Mouse (Mus musculus) midbrain, postnatal 0 days (tissue): ENCODE data around the gene Lce1c. TPM values are rescaled to one million over a fixed set of nuclear protein-coding genes. Genes with fewer than 3 reads are reported as not detected.
A peak's percentile ranks its signal among the peaks of the same experiment; 100 is the strongest.

Experiments
- ATAC-seq: fragments of 200-750 bp; cut with Nextera tagmentation; 2 replicates; pipeline ENCODE4 v1.8.0; 2017; ENCODE audit warnings: moderate number of reproducible peaks, mild to moderate bottlenecking, moderate TSS enrichment, moderate library complexity; ENCODE audit not compliant: low FRiP score
- DNase-seq: peaks from one replicate; pipeline ENCODE4 v3.0.0-alpha.2; 2015; ENCODE audit warnings: low spot score
- H3K27ac ChIP-seq: fragments of 300-500 bp; sonication (generic); 2 replicates; pipeline ENCODE4 v1.5.1; 2014; ENCODE audit warnings: low read depth, mild to moderate bottlenecking, low read length, mixed read lengths
- H3K27me3 ChIP-seq: fragments of 300-500 bp; sonication (generic); 2 replicates; pipeline ENCODE4 v1.6.1; 2014; ENCODE audit warnings: low read length, control low read depth, mixed read lengths; ENCODE audit not compliant: insufficient read depth
- H3K36me3 ChIP-seq: fragments of 300-500 bp; sonication (generic); 2 replicates; pipeline ENCODE4 v1.6.1; 2014; ENCODE audit warnings: low read length, control low read depth, mixed read lengths; ENCODE audit not compliant: insufficient read depth
- H3K4me1 ChIP-seq: fragments of 300-500 bp; sonication (generic); 2 replicates; pipeline ENCODE4 v1.6.1; 2014; ENCODE audit warnings: mild to moderate bottlenecking, control low read depth, antibody characterized with exemption, low read length, mixed read lengths; ENCODE audit not compliant: insufficient read depth
- H3K4me2 ChIP-seq: fragments of 300-500 bp; sonication (generic); 2 replicates; pipeline ENCODE4 v1.6.1; 2014; ENCODE audit warnings: low read depth, mild to moderate bottlenecking, low read length, mixed read lengths; ENCODE audit not compliant: poor library complexity, severe bottlenecking
- H3K4me3 ChIP-seq: fragments of 300-500 bp; sonication (generic); 2 replicates; pipeline ENCODE4 v1.5.1; 2014; ENCODE audit warnings: low read depth, mild to moderate bottlenecking, low read length, moderate library complexity
- H3K9ac ChIP-seq: fragments of 300-500 bp; sonication (generic); replicated peaks from 2 replicates; pipeline ENCODE4 v1.6.1; 2014; ENCODE audit warnings: mild to moderate bottlenecking, low read length, moderate library complexity, mixed read lengths; ENCODE audit not compliant: poor library complexity, severe bottlenecking
- H3K9me3 ChIP-seq: fragments of 300-500 bp; sonication (generic); 2 replicates; pipeline ENCODE4 v1.6.1; 2016; ENCODE audit warnings: low read length, control low read depth
- CTCF ChIP-seq: IDR thresholded peaks from 2 replicates; pipeline ENCODE4 v1.5.1; 2016; ENCODE audit warnings: antibody characterized with exemption, mild to moderate bottlenecking
- WGBS: fragments of 180-500 bp; shearing (Covaris S2); extraction: QIAGEN DNeasy Blood & Tissue Kit; methylation state at CpG from one replicate; pipeline ENCODE4 v1.1.7; 2014; 5-methylcytosine and 5-hydroxymethylcytosine counted together
- polyA plus RNA-seq: library from polyadenylated mRNA; unstranded; fragments of >200 nt; fragmentation: Nextera tagmentation; extraction: Ambion mirVana; gene quantifications from 2 replicates; pipeline ENCODE4 v1.2.1, GENCODE M21; 2015
- total RNA-seq: library from RNA; depleted of rRNA; stranded (reverse); fragments of >200 nt; gene quantifications from 2 replicates; pipeline ENCODE4 v1.2.3, GENCODE M21; 2014; rRNA removed

Gene Lce1c
- total and polyA plus RNA-seq, 2 experiments from 2014 or later = 4.8 TPM; not detected in 1

DNA sequence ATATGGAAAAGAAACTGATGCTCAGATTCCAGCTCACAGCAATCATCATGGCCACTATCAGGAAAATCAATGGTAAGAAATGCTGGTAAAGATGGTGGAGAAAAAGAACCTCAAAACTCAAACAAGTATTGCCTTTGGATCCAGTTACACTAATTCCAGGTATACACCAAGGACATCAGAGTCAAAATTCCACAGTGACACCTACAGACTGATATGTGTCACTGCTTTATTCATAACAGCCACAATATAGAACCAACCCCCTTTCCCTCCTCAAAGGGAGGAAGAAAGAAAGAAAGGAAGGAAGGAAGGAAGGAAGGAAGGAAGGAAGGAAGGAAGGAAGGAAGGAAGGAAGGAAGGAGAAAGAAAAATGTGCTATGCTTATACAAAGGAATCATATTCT lies 36.1 kb downstream of the Lce1c start:
- Histone ChIP-seq H3K4me3 (no peak overlapping the region), H3K27me3 (no peaks in the 10 kb centered on the region), H3K9me3 (no peaks in the 10 kb centered on the region), H3K27ac (no peak overlapping the region), H3K4me2 (no peak overlapping the region), H3K4me1 (no peaks in the 10 kb centered on the region), H3K9ac (no peak overlapping the region), H3K36me3 (no peaks in the 10 kb centered on the region)
- no peak for DNase-seq
- no peak for ATAC-seq
- peak; percentile 37 for TF ChIP-seq CTCF

DNA sequence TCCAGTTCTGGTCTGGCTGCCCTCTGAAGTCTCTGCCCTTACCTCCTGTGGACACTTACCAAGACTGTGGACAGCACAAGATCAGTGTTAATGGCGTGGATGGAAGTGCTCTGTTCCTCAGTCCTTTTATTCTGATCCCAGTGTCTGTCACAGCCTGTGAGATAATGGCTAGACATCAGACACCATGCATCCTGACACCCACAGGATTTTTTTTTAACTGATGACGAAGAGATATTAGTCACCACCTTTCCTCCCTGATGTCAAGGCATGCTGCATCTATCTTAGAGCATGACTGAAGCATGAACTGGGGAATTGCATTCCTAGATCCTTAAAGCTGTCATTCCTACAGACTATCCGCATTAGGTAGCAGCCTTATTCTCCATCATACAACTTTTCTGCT lies 41.2 kb downstream of the Lce1c start, which contains the start of gene Lce1f:
Lce1f (minus strand) TSS at position 101 of the 400 bp plus-strand sequence.
- H3K4me3 ChIP-seq = no peak within 1 kb of the TSS
- no peak for TF ChIP-seq CTCF
- no peaks in the 10 kb centered on the region for H3K9me3 ChIP-seq
- no peak within 1 kb of the TSS for H3K27ac ChIP-seq
- H3K27me3 ChIP-seq = no peaks in the 10 kb centered on the region
- DNase-seq (no peak), ATAC-seq (no peak)
- no peak within 1 kb of the TSS for H3K9ac ChIP-seq
- H3K4me1 ChIP-seq = no peaks in the 10 kb centered on the region
- WGBS = 75% methylated on average over 3 of the region's 3 CpGs
- no peak within 1 kb of the TSS for H3K4me2 ChIP-seq
- no peaks in the 10 kb centered on the region for H3K36me3 ChIP-seq

DNA sequence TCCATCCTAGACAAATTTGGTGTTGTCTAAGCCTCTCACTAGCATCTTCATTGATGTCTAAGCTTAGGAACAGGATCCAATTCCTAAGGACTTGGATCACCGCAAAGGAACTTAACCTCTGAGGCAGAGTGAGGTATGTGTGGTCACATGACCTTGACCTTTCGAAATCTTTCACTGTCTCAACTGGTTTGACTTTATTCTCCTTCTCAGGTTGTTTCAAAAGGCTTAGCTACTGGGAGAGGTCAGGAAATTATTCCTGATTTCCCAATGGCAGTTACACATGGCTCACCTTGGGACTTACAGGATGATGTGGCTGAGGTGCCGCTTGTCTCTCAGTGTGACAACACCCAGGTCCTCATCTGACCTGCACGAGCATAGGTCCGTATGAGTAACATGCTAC lies 43.6 kb downstream of the Lce1c start:
- DNase-seq = no peak
- Histone ChIP-seq H3K9ac (no peak overlapping the region), H3K4me1 (no peaks in the 10 kb centered on the region), H3K4me2 (no peak overlapping the region), H3K4me3 (no peak overlapping the region), H3K36me3 (no peaks in the 10 kb centered on the region), H3K27me3 (no peaks in the 10 kb centered on the region), H3K9me3 (no peaks in the 10 kb centered on the region), H3K27ac (no peak overlapping the region)
- ATAC-seq = no peak
- 93% methylated on average over 5 of the region's 5 CpGs for WGBS
- TF ChIP-seq CTCF = no peak

Other genes with a start within 250 kb of the Lce1c start
- 5.0 and 7.8 TPM in 2 replicates for gene Gm9774, start 249.8 kb upstream of the Lce1c start, total RNA-seq
- gene Gm9774, start 249.8 kb upstream of the Lce1c start, polyA plus RNA-seq = 9.5 and 11.4 TPM in 2 replicates
- not detected in 2 replicates for gene Sprr2k, start 246.7 kb upstream of the Lce1c start, total RNA-seq
- gene Sprr2k, start 246.7 kb upstream of the Lce1c start, polyA plus RNA-seq = not detected in 2 replicates
- not detected in 2 replicates for gene Sprr1b, start 240.5 kb upstream of the Lce1c start, total RNA-seq
- not detected in 2 replicates for gene Sprr1b, start 240.5 kb upstream of the Lce1c start, polyA plus RNA-seq
- gene Sprr3, start 220.5 kb upstream of the Lce1c start, total RNA-seq = not detected in 2 replicates
- gene Sprr3, start 220.5 kb upstream of the Lce1c start, polyA plus RNA-seq = not detected in 2 replicates
- gene Sprr1a, start 193.4 kb upstream of the Lce1c start, total RNA-seq = not detected in 2 replicates
- gene Sprr1a, start 193.4 kb upstream of the Lce1c start, polyA plus RNA-seq = not detected in 2 replicates
- gene Sprr4, start 178.8 kb upstream of the Lce1c start, total RNA-seq = not detected in 2 replicates
- not detected in 2 replicates for gene Sprr4, start 178.8 kb upstream of the Lce1c start, polyA plus RNA-seq
- gene 2310046K23Rik, start 144.7 kb upstream of the Lce1c start, total RNA-seq = not detected in 2 replicates
- not detected in 2 replicates for gene 2310046K23Rik, start 144.7 kb upstream of the Lce1c start, polyA plus RNA-seq
- 0.82 TPM in 1 of 2 replicates, not detected in the other for gene Ivl, start 105.5 kb upstream of the Lce1c start, total RNA-seq
- not detected in 2 replicates for gene Ivl, start 105.5 kb upstream of the Lce1c start, polyA plus RNA-seq
- gene Smcp, start 90.2 kb upstream of the Lce1c start, total RNA-seq = not detected in 2 replicates
- gene Smcp, start 90.2 kb upstream of the Lce1c start, polyA plus RNA-seq = not detected in 2 replicates
- gene 2210017I01Rik, start 71.8 kb upstream of the Lce1c start, total RNA-seq = not detected in 2 replicates
- gene 2210017I01Rik, start 71.8 kb upstream of the Lce1c start, polyA plus RNA-seq = not detected in 2 replicates
- not detected in 2 replicates for gene Lce6a, start 57.6 kb upstream of the Lce1c start, total RNA-seq
- gene Lce6a, start 57.6 kb upstream of the Lce1c start, polyA plus RNA-seq = not detected in 2 replicates
- 0.99 TPM in 1 of 2 replicates, not detected in the other for gene Lce1a1, start 30.9 kb upstream of the Lce1c start, total RNA-seq
- not detected in 2 replicates for gene Lce1a1, start 30.9 kb upstream of the Lce1c start, polyA plus RNA-seq
- 2.7 TPM in 1 of 2 replicates, not detected in the other for gene Lce1b, start 22.3 kb upstream of the Lce1c start, total RNA-seq
- not detected in 2 replicates for gene Lce1b, start 22.3 kb upstream of the Lce1c start, polyA plus RNA-seq
- not detected in 2 replicates for gene Lce1a2, start 8.9 kb upstream of the Lce1c start, total RNA-seq
- gene Lce1a2, start 8.9 kb upstream of the Lce1c start, polyA plus RNA-seq = not detected in 2 replicates
- 1.4 TPM in 1 of 2 replicates, not detected in the other for gene Lce1d, start 8.0 kb downstream of the Lce1c start, total RNA-seq
- not detected in 2 replicates for gene Lce1d, start 8.0 kb downstream of the Lce1c start, polyA plus RNA-seq
- not detected in 2 replicates for gene Lce1e, start 29.8 kb downstream of the Lce1c start, total RNA-seq
- gene Lce1e, start 29.8 kb downstream of the Lce1c start, polyA plus RNA-seq = not detected in 2 replicates
- not detected in 2 replicates for gene Lce1f, start 41.1 kb downstream of the Lce1c start, total RNA-seq
- gene Lce1f, start 41.1 kb downstream of the Lce1c start, polyA plus RNA-seq = not detected in 2 replicates
- gene Gm38119, start 59.8 kb downstream of the Lce1c start, total RNA-seq = not detected in 2 replicates
- gene Gm38119, start 59.8 kb downstream of the Lce1c start, polyA plus RNA-seq = not detected in 2 replicates
- gene Lce1g, start 73.1 kb downstream of the Lce1c start, total RNA-seq = 1.9 TPM in 1 of 2 replicates, not detected in the other
- not detected in 2 replicates for gene Lce1g, start 73.1 kb downstream of the Lce1c start, polyA plus RNA-seq
- gene Lce1h, start 85.8 kb downstream of the Lce1c start, total RNA-seq = not detected in 2 replicates
- not detected in 2 replicates for gene Lce1h, start 85.8 kb downstream of the Lce1c start, polyA plus RNA-seq
- gene Lce1i, start 99.7 kb downstream of the Lce1c start, total RNA-seq = 0.66 TPM in 1 of 2 replicates, not detected in the other
- gene Lce1i, start 99.7 kb downstream of the Lce1c start, polyA plus RNA-seq = not detected in 2 replicates
- not detected in 2 replicates for gene Lce1j, start 111.3 kb downstream of the Lce1c start, total RNA-seq
- gene Lce1j, start 111.3 kb downstream of the Lce1c start, polyA plus RNA-seq = not detected in 2 replicates
- gene Lce1k, start 128.6 kb downstream of the Lce1c start, total RNA-seq = not detected in 2 replicates
- not detected in 2 replicates for gene Lce1k, start 128.6 kb downstream of the Lce1c start, polyA plus RNA-seq
- gene Kprp, start 148.0 kb downstream of the Lce1c start, total RNA-seq = 0.82 TPM in 1 of 2 replicates, not detected in the other
- not detected in 2 replicates for gene Kprp, start 148.0 kb downstream of the Lce1c start, polyA plus RNA-seq
- not detected in 2 replicates for gene Lce1l, start 172.0 kb downstream of the Lce1c start, total RNA-seq
- not detected in 2 replicates for gene Lce1l, start 172.0 kb downstream of the Lce1c start, polyA plus RNA-seq
- gene 2310050C09Rik, start 191.0 kb downstream of the Lce1c start, total RNA-seq = 0.71 TPM in 1 of 2 replicates, not detected in the other
- not detected in 2 replicates for gene 2310050C09Rik, start 191.0 kb downstream of the Lce1c start, polyA plus RNA-seq
- gene Lce3a, start 247.0 kb downstream of the Lce1c start, total RNA-seq = not detected in 2 replicates
- gene Lce3a, start 247.0 kb downstream of the Lce1c start, polyA plus RNA-seq = not detected in 2 replicates